Mouse (Mus musculus) midbrain, embryonic 14.5 days (tissue): ENCODE measurements around the gene Gstt3. TPM values are rescaled to one million over a fixed set of nuclear protein-coding genes. Genes with fewer than 3 reads are reported as not detected.
A peak's percentile ranks its signal among the peaks of the same experiment; 100 is the strongest.

Source experiments
- ATAC-seq: fragments of 200-750 bp; cut with Nextera tagmentation; 2 replicates; pipeline ENCODE4 v1.8.0; 2017; ENCODE audit warnings: moderate number of reproducible peaks, moderate library complexity; ENCODE audit not compliant: low FRiP score, low TSS enrichment
- DNase-seq: peaks from one replicate; pipeline ENCODE4 v3.0.0-alpha.2; 2015
- H3K27ac ChIP-seq: fragments of 300-500 bp; sonication (generic); replicated peaks from 2 replicates; pipeline ENCODE4 v1.5.1; 2014; ENCODE audit warnings: mild to moderate bottlenecking, low read depth, low read length, moderate library complexity
- H3K27me3 ChIP-seq: fragments of 300-500 bp; sonication (generic); 2 replicates; pipeline ENCODE4 v1.6.1; 2014; ENCODE audit warnings: low read length, control low read depth, mixed read lengths; ENCODE audit not compliant: control insufficient read depth, insufficient read depth
- H3K36me3 ChIP-seq: fragments of 300-500 bp; sonication (generic); 2 replicates; pipeline ENCODE4 v1.6.1; 2014; ENCODE audit warnings: low read length, control low read depth; ENCODE audit not compliant: control insufficient read depth, insufficient read depth
- H3K4me1 ChIP-seq: fragments of 300-500 bp; sonication (generic); 2 replicates; pipeline ENCODE4 v1.6.1; 2014; ENCODE audit warnings: mild to moderate bottlenecking, antibody characterized with exemption, low read length, control low read depth; ENCODE audit not compliant: control insufficient read depth, insufficient read depth
- H3K4me2 ChIP-seq: fragments of 300-500 bp; sonication (generic); 2 replicates; pipeline ENCODE4 v1.6.1; 2014; ENCODE audit warnings: mild to moderate bottlenecking, low read length, moderate library complexity
- H3K4me3 ChIP-seq: fragments of 300-500 bp; sonication (generic); replicated peaks from 2 replicates; pipeline ENCODE4 v1.5.1; 2014; ENCODE audit warnings: low read depth, low read length
- H3K9ac ChIP-seq: fragments of 300-500 bp; sonication (generic); replicated peaks from 2 replicates; pipeline ENCODE4 v1.6.1; 2014; ENCODE audit warnings: mild to moderate bottlenecking, low read length, moderate library complexity
- H3K9me3 ChIP-seq: fragments of 300-500 bp; sonication (generic); 2 replicates; pipeline ENCODE4 v1.6.1; 2016; ENCODE audit warnings: low read length, control low read depth, mixed read lengths; ENCODE audit not compliant: control insufficient read depth
- WGBS: fragments of 180-500 bp; shearing (Covaris S2); extraction: QIAGEN DNeasy Blood & Tissue Kit; methylation state at CpG from one replicate; pipeline ENCODE4 v1.1.7; 2014; 5-methylcytosine and 5-hydroxymethylcytosine counted together
- polyA plus RNA-seq: library from polyadenylated mRNA; unstranded; fragments of >200 nt; fragmentation: Nextera tagmentation; extraction: Ambion mirVana; gene quantifications from 2 replicates; pipeline ENCODE4 v1.2.1, GENCODE M21; 2014

Gstt3 gene
- 0.23 and 1.1 TPM in 2 replicates for polyA plus RNA-seq

DNA sequence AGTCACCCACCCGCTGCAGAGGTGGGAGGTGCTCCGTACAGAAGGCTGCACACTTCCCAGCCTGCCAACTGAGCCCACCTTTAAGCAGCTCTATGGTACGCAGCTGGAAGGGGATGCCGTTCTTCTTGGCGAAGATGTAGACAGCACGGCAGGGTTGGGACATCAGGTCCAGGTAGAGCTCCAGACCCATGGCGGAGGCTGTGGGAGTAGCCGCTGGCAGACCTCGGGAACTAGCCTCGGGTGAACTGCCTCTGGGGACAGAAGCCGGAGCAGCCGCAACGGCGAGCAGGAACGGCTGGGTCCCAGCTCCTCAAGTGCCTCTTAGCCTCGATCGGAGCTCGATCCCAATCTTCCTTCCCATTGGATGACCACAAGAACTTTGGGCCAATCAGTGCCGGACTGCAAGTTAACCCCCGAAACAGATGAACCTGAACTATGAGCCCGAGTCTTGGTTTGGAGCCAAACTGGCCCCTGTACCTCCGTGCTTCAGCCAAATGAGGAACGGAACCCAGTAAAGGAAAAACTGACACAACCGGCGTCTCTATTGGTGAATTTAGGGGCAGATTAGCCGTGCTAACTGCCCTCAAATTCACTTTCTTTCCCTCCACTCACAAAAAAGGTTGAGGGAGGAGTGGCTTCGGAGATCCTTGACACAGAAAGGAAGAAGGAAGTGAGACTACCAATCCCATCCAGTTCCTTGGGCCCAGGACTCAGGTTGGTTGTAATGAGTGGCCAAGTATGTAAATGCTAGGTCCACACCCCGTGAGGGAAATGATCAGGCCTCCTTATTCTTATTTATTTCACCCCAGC lies at the start of gene Gstt3, which contains the start of gene Gm20441:
Gstt3 (minus strand) TSS at position 646 of the 810 bp plus-strand sequence.
Gm20441 (minus strand) TSS at position 186 of the 810 bp plus-strand sequence.
- H3K9me3 ChIP-seq: no peaks in the 10 kb centered on the region
- H3K27ac ChIP-seq: no peak within 1 kb of the TSS
- H3K4me1 ChIP-seq: peaks cover 5% of the 10 kb centered on the region
- H3K4me3 ChIP-seq: peak within 1 kb of the TSS; percentile 29
- DNase-seq (peak; percentile 49), ATAC-seq (no peak)
- no peaks in the 10 kb centered on the region for H3K36me3 ChIP-seq
- H3K27me3 ChIP-seq: peaks cover 29% of the 10 kb centered on the region
- peak within 1 kb of the TSS; percentile 63 for H3K4me2 ChIP-seq
- H3K9ac ChIP-seq: no peak within 1 kb of the TSS
- WGBS: 2% methylated on average over 28 of the region's 28 CpGs

DNA sequence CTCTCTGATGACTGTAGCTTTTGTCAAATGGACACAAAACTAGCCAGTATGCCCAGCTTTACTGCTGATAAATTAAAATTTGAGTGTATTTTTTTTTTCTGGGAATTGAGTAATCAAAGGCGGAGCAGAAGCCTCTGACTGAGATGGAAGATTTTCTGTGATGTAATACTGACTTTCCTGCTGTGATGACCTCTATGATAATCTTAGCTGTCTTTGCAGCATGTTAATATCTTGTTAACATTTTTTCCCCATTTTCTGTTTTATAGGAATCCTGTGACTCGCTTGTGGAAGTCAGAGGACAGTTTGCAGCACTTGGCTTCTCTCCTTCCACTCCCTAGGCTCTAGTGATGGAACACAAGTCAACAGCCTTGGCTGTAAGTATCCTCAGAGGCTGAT lies 49.1 kb upstream of the Gstt3 start:
- Histone ChIP-seq H3K36me3 (no peaks in the 10 kb centered on the region), H3K4me3 (no peak overlapping the region), H3K27me3 (peaks cover 22% of the 10 kb centered on the region), H3K4me1 (peaks cover 9% of the 10 kb centered on the region; the same call in 1 of the 2 replicates), H3K9ac (no peak overlapping the region), H3K9me3 (no peaks in the 10 kb centered on the region), H3K27ac (no peak overlapping the region), H3K4me2 (no peak overlapping the region)
- DNase-seq: no peak
- 88% methylated on average over 2 of the region's 2 CpGs for WGBS
- ATAC-seq: no peak

DNA sequence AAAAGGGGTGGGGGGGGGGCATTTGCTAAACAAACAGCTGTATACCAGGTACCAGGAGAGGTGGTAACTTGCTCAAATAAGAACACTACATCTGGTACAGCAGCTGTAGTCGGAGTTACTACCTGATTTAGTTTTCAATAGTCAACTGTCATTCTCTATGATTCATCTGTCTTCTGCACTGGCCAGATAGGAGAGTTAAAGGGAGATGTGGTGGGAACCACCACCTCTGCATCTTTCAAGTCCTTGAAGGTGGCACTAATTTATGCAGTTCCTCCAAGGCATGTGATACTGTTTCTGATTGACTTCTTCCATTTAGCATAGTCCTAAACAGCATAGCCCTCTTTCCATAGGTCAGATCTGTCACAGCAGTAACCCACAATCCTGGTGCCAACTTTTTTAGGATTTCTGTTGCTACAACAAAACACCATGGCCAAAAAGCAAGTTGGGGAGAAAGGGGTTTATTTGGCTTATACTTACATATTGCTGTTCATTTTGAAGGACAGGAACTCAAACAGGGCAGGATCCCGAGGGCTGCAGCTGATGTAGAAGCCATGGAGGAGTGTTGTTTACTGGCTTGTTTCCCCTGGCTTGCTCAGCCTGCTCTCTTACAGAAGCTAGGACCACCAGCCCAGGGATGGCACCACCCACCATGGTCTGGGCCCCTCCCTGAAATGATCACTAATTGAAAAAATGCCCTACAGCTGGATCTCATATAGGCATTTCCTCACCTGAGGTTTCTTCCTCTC lies 48.5 kb upstream of the Gstt3 start:
- Histone ChIP-seq H3K27me3 (peaks cover 21% of the 10 kb centered on the region), H3K9me3 (no peaks in the 10 kb centered on the region), H3K4me1 (peaks cover 9% of the 10 kb centered on the region; the same call in 1 of the 2 replicates), H3K9ac (no peak overlapping the region), H3K4me2 (no peak overlapping the region), H3K36me3 (no peaks in the 10 kb centered on the region), H3K27ac (no peak overlapping the region), H3K4me3 (no peak overlapping the region)
- DNase-seq (no peak), ATAC-seq (no peak)
- 84% methylated on average over 2 of the region's 2 CpGs for WGBS

DNA sequence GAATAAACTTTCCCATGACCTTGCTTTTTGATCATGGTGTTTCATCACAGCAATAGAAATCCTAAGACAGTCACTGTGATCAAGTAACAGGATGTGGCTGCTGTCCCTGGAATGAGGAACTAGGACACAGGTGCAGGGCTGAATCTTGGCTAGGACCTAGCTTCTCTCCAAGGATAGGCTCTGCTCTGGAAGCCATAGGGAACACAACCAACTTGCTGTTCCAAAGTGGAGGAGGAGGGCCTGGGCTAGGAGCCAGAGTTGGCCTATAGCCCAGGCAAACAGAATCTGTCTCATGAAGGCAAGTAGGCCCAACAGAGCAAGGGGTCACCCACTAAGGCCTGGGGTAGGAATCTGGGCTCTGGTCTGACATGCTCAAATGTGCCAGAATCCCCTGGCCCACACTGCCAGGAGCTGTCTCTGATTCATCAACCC lies 47.3 kb upstream of the Gstt3 start:
- Histone ChIP-seq H3K9me3 (no peaks in the 10 kb centered on the region), H3K9ac (no peak overlapping the region), H3K27me3 (peaks cover 9% of the 10 kb centered on the region), H3K4me2 (no peak overlapping the region), H3K4me1 (no peaks in the 10 kb centered on the region), H3K27ac (no peak overlapping the region), H3K36me3 (no peaks in the 10 kb centered on the region), H3K4me3 (no peak overlapping the region)
- peak; percentile 34 for DNase-seq
- no peak for ATAC-seq

DNA sequence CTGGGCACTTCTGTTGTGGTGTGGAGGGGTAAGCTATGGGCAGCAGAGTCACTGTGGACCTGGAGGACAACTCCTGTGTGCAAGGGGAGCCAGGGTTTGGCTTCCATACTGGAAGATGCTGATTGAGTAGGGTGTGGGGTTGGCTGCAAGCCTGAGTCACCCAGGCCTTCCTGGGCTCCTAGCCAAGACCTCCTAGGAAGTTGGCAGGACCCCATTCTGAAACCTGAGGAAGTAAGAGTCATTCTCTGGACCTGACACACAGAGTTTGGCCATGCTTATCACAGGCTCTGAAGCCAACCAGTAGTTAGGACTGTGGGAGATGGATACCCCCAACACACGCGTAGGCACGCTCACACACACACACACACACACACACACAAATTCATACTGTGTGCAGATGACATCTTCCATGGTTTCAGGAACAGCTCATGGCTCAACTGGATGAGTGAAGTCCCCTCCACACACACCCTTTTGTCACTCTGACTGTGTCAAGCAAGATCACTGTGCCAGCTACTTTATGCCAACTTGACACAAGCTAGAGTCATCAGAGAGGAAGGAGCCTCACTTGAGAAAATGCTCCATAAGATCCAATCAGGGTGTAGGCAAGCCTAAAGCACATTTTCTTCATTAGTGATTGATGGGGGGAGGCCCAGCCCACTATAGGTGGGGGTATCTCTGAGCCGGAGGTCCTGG lies 46.6 kb upstream of the Gstt3 start:
- Histone ChIP-seq H3K27ac (no peak overlapping the region), H3K9me3 (no peaks in the 10 kb centered on the region), H3K4me2 (no peak overlapping the region), H3K27me3 (peaks cover 4% of the 10 kb centered on the region; the same call in 1 of the 2 replicates), H3K4me1 (no peaks in the 10 kb centered on the region), H3K4me3 (no peak overlapping the region), H3K9ac (no peak overlapping the region), H3K36me3 (no peaks in the 10 kb centered on the region)
- peak; percentile 35 for DNase-seq
- 94% methylated on average over 4 of the region's 4 CpGs for WGBS
- ATAC-seq: no peak

DNA sequence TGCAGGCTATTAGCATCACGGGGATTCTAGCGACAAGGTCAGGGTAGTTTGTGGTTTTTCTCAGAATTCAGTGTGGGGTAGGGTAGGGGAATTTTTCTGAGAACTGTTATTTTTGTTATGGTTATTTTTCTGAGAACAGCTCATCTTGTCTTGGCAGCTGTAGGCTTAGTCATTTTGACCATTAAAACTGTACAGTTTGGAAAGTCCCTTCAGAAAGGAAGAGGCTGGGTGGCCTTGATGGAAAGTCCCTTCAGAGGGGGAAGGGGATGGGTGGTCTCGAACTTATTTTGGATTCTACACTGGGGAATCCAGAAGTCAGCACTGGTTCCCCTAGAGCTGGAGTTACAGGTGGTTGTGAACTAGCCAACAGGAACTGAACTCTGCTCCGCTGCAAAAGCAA lies 43.3 kb upstream of the Gstt3 start:
- no peaks in the 10 kb centered on the region for H3K36me3 ChIP-seq
- 90% methylated on average over 4 of the region's 4 CpGs for WGBS
- no peak overlapping the region for H3K9ac ChIP-seq
- H3K4me1 ChIP-seq: no peaks in the 10 kb centered on the region
- no peak overlapping the region for H3K4me3 ChIP-seq
- no peaks in the 10 kb centered on the region for H3K9me3 ChIP-seq
- ATAC-seq: no peak
- no peaks in the 10 kb centered on the region for H3K27me3 ChIP-seq
- no peak overlapping the region for H3K4me2 ChIP-seq
- DNase-seq: no peak
- H3K27ac ChIP-seq: no peak overlapping the region

DNA sequence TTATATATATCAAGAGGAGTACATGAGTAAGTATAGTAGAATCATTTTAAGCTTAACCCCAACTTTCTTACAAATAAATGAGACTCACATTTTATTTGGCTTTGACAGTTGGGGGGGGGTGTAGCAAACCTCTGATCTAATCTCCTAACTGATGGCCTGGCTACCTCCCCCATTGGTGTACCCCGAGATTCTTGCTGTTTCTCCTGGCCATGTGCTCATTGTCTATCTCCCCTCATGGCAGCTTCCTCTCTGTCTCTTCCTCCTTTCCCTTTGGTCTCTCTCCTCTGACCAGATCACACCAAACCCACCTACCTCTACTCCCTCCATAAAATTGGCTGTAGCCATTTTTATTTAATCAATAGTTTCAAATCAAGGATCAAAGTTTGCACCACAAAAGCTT lies 42.6 kb upstream of the Gstt3 start:
- no peak for ATAC-seq
- no peaks in the 10 kb centered on the region for H3K4me1 ChIP-seq
- H3K9ac ChIP-seq: no peak overlapping the region
- H3K36me3 ChIP-seq: no peaks in the 10 kb centered on the region
- no peak overlapping the region for H3K4me3 ChIP-seq
- no peaks in the 10 kb centered on the region for H3K9me3 ChIP-seq
- no peak overlapping the region for H3K27ac ChIP-seq
- H3K27me3 ChIP-seq: no peaks in the 10 kb centered on the region
- WGBS: 93% methylated on average over 1 of the region's 1 CpGs
- H3K4me2 ChIP-seq: no peak overlapping the region
- no peak for DNase-seq

DNA sequence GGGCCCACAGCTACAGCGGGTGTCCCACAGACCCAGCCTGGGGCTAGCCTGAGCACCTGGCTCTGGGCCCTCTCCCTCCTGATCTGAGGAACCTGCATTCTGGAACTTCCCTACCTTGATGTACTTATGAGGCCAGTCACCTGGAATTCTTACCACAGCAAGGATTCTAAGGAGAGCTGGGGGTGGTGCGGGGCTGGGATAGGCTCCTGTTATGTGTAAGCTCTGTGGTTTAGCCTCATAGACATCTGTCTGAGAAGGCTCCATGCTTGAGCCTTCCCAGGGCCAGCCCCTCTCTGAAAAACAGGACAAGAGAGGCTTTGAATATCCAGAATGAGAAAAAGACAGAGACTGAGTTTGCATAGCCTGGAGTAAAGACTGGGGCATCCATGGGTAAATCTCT lies 41.2 kb upstream of the Gstt3 start, which contains the start of gene Gstt4:
Gstt4 (minus strand) TSS at position 101 of the 400 bp plus-strand sequence.
- DNase-seq: no peak
- H3K9me3 ChIP-seq: no peaks in the 10 kb centered on the region
- WGBS: 92% methylated on average over 2 of the region's 2 CpGs
- no peaks in the 10 kb centered on the region for H3K36me3 ChIP-seq
- ATAC-seq: no peak
- H3K9ac ChIP-seq: no peak within 1 kb of the TSS
- no peak within 1 kb of the TSS for H3K4me2 ChIP-seq
- H3K4me3 ChIP-seq: no peak within 1 kb of the TSS
- no peaks in the 10 kb centered on the region for H3K4me1 ChIP-seq
- H3K27ac ChIP-seq: no peak within 1 kb of the TSS
- no peaks in the 10 kb centered on the region for H3K27me3 ChIP-seq
